Mouse (Mus musculus) right cerebral cortex, adult 18-20 months (tissue): ENCODE measurements around the gene Fxyd1.

Source experiments
- DNase-seq: peaks from one replicate; pipeline ENCODE4 v3.0.0; 2022; ENCODE audit warnings: mixed read lengths

The Fxyd1 gene

DNA sequence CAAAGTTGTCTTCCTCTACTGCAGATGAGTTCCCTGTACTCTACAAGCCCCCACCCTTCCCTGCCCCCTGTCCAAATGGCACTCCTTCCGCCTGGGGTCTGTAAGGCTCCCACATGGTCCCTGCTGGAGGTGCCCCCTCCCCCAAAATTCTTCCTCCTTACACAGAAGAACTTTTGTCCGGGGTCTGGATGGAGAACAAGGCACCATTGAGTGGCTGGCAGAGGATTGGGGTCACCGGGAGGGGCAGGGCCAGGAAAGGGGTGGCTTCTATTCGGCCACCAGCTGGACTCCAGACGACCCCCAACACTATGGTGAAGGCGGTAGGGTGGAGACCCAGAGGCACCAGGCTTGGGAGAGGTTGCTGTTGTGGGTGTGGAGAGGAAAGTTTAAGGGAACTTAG is 20.5 kb upstream of the Fxyd1 start:
- DNase-seq: peak; percentile 59

DNA sequence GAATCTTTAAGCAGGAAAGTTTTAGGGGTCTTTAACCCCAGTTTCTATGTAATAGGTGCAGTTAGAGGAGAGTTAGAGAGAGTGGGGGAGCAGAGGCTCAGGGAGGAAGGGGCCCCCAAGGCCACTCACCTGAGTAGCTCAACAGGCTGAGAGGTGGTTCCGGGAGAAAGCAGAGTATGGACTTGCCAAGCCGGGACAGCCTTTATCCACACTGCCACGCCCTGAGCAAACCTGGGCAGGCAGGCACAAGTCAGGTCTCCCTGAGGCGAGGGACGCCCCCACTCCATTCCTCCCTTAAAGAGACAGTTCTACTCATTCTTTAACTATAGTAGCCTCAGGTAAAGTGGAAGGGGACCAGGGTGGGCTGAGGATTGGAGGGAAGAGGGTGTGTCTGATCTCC is 19.5 kb upstream of the Fxyd1 start, which contains the start of gene Fxyd3:
Gene Fxyd3, minus strand, starts transcription at position 213 of the 400 bp plus-strand sequence.
- DNase-seq: no peak

DNA sequence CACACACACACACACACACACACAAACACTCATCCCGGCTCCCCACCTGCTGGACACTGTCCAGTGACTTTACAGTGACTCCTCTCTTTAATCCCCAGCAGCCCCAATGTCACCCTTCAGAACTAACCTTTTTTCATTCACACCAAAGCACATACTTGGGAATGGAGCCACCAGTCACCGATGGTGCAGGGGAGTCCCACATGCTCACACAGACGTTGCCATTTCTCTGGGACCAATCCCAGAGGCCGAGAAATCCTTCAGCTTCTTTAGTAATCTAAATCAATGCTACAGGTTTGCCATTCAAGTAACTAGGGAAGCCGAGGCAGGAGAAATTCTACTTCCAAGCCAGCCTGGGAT is 17.7 kb upstream of the Fxyd1 start:
- no peak for DNase-seq

- DNase-seq: no peak
Observed at GRCm38 (mm10) chr7:31074061-31074712, 17.2 kb upstream of the Fxyd1 start.

- no peak for DNase-seq
Observed at GRCm38 (mm10) chr7:31073546-31073945, 16.5 kb upstream of the Fxyd1 start.

GRCm38 (mm10) chr7:31072326-31072725 is 15.3 kb upstream of the Fxyd1 start:
- no peak for DNase-seq

GRCm38 (mm10) chr7:31070324-31070723 is 13.3 kb upstream of the Fxyd1 start:
- no peak for DNase-seq

- DNase-seq: no peak
Observed at GRCm38 (mm10) chr7:31069491-31069890, 12.5 kb upstream of the Fxyd1 start.

DNA sequence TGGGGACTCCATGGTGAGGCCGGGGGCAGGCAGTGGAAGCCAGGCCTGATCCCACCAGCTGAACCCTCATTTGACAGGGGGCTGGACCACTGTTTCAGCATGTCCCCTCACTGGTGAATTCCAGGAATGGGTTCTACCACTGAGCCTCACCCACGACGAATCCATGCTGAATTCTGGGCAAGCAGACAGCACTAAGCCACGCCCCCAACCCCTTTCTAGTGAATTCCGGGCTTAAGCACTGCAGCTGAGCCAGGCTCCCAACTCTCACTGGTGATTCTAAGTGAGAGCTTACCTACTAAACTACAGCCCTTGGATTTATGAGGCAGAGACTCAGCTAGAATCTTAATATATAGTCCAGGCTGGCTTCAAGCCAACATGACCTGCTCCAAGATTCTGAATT is 10.8 kb upstream of the Fxyd1 start:
- DNase-seq: no peak

GRCm38 (mm10) chr7:31063074-31063560 is 6.1 kb upstream of the Fxyd1 start:
- DNase-seq: no peak

- DNase-seq: no peak
Observed at GRCm38 (mm10) chr7:31060621-31061010, 3.6 kb upstream of the Fxyd1 start.

DNA sequence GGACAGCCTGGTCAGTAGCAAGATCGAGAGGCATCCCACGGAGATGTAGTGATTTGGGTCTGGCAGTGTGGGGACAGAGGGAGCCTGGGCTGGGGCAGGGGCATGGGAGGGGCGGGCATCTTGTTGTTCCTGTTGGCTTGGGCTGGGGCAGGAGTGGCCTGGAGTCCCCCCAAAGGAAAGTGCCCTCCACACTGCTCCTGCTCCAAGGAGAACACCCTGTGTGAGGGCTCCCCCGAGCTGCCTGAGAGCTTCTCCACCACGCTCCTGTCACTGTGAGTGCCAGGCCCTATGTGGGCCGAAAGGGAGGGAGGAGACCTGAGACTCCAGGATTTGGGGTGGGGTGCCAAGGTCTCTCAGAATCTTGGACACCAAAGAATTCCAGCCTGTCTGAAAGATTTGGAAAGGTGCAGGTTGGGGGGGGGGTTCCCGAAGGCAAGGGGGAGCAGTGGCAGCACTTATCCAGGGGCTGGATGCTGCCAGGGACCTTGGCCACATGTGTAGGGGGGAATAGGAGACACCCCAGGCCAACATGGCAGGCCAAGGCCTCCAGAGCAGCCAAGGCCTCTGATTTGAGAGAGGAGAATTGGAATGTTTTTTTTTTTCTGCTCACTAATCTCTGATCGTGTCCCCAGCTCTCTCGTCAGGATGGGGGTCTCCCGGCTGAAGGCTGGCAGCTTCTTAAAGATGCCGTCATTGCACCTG is 3.1 kb upstream of the Fxyd1 start:
- DNase-seq: no peak

DNA sequence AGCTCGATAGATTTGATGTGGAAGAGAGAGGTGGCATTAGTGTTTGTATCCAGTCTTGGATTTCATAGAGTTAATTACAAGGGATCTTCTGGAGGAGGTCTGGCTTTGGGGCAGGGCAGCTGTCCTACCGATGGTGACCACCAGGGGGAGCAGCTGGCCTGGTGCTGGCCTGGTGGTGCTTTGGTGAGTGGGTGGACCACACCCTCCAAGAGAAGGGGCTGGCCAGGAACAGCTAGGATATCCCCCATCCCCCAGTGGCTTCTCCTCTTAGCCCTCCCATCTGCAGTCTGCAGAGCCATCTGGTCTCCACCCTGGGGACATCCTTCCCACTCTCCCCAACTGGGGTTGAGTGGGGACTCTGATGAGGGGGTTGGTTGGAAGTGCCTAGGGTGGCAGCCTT is 2.1 kb upstream of the Fxyd1 start, which contains the start of gene Lgi4:
Gene Lgi4, plus strand, starts transcription at position 235 of the 400 bp plus-strand sequence.
- peak; percentile 80 for DNase-seq

- DNase-seq: no peak
Observed at GRCm38 (mm10) chr7:31058211-31058610, 1.2 kb upstream of the Fxyd1 start.

- DNase-seq: no peak
Observed at GRCm38 (mm10) chr7:31057730-31058129, 731 bp upstream of the Fxyd1 start.

DNA sequence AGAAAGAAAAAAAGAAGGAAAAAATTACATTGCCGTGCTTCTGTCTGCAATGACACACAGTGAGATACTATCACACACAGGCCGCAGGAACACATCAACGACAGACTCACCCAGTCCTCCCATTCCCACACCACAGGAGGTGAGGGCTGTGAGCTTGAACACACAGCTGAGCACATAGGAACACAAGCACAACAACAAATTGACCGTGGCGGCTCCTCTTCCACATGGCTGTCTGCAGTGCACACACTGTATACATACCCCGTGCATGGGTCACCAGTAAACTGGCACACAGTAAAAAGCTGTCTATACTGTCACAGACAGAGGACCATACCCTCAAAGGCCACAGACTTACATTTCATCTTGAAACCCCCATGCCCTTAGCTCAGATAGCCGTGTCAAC is 551 bp downstream of the Fxyd1 start:
- DNase-seq: no peak

DNA sequence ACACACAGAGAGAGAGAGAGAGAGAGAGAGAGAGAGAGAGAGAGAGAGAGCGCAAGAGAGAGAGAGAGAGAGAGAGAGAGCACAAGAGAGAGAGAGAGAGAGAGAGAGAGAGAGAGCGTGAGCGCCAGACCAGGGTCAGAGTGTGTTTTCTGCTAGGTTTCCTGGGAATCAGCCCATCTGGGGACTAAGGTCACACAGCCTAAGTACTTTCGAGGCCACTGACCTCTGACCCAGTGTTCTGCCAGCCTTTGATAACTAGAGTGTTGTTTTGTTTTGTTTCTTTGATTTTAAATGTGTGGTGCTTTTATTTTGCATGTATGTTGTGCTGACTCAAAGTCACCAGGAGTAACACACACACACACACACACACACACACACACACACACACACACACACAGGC is 1.1 kb downstream of the Fxyd1 start:
- no peak for DNase-seq

- peak; percentile 41 for DNase-seq
Observed at GRCm38 (mm10) chr7:31055354-31055824, 1.6 kb downstream of the Fxyd1 start.

DNA sequence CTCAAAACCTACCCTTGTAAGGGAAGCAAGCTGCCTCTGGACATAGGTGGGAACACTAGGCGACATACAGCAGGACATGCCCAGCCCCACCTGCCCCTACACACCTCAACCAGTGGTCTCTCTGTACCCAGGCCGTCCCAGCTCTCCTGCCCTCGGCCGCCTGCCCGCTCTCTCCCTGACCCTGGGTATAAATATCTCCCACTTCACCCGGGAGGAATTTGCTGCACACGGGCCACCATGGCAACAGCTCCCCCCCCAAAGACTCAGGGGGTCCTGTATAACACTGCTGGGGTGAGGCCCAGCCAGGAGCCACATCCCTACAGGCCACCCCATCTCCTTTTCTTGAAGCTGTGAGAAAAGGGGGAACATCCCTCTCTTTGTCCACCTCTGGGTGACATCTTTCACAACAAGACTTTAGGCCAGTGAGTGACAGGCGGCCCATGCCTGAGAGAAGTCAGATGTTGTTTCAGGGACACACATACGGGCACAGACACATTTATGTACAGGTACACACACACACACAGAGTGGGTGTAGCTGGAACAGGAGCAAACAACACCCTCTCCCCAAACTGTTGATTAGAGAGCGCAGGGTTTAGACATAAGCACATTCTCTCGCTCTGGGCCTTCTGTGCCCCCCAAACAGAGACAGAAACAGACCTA is 2.2 kb downstream of the Fxyd1 start:
- no peak for DNase-seq

- DNase-seq: no peak
Observed at GRCm38 (mm10) chr7:31053882-31054447, 3.0 kb downstream of the Fxyd1 start.

- DNase-seq: peak; percentile 81
Observed at GRCm38 (mm10) chr7:31052636-31053434, 4.2 kb downstream of the Fxyd1 start.

- DNase-seq: no peak
Observed at GRCm38 (mm10) chr7:31052251-31052635, 4.8 kb downstream of the Fxyd1 start.
